Mouse (Mus musculus): ENCODE results near the gene Lamb3. TPM values are rescaled to one million over a fixed set of nuclear protein-coding genes. Genes with fewer than 3 reads are reported as not detected.
A peak's percentile ranks its signal among the peaks of the same experiment; 100 is the strongest.

The Lamb3 gene
- polyA plus RNA-seq, 1 experiment: 4.6 TPM

DNA sequence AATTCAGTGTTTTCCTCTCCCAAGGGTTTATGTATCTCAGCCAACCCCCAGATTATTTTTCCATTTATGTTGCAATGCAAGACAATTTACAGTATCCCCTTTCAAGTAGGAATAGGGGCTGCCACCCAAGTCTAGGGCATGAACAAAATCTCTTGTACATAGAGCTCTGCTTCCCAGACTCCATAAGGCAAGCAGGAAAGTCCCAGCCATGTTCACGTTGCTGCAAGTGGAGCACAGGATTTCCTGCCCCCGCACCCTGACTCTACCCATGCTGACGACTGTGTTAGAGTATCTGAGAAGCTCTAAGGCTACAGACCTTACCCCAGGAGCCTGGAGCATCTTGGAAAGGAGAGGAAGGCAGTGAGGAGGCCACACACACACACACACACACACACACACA is 17.7 kb upstream of the Lamb3 start:
- no peak for DNase-seq (ENCODE audit: low read depth in 1 of 2, low spot score in 2 of 2)
- Histone ChIP-seq H3K36me3 (ENCODE audit: control insufficient read depth, insufficient read depth, low read length) (peaks cover 75% of the 10 kb centered on the region), H3K4me1 (ENCODE audit: control insufficient read depth, insufficient read depth, insufficient read length) (peaks cover 30% of the 10 kb centered on the region), H3K27ac (ENCODE audit: insufficient read depth, low read length) (peak overlapping the region; percentile 92), H3K27me3 (ENCODE audit: control insufficient read depth, insufficient read depth, low read length) (no peaks in the 10 kb centered on the region), H3K4me3 (ENCODE audit: extremely low read depth, insufficient read depth, insufficient read length) (no peak overlapping the region)
- TF ChIP-seq CTCF (IDR thresholded peaks at IDR 0.05; ENCODE audit: extremely low read depth, insufficient read depth, insufficient read length, insufficient replicate concordance) (no peak), POLR2A (IDR thresholded peaks at IDR 0.05; ENCODE audit: low read depth, low read length) (no peak)
- 16% methylated on average over 3 of the region's 3 CpGs for WGBS

DNA sequence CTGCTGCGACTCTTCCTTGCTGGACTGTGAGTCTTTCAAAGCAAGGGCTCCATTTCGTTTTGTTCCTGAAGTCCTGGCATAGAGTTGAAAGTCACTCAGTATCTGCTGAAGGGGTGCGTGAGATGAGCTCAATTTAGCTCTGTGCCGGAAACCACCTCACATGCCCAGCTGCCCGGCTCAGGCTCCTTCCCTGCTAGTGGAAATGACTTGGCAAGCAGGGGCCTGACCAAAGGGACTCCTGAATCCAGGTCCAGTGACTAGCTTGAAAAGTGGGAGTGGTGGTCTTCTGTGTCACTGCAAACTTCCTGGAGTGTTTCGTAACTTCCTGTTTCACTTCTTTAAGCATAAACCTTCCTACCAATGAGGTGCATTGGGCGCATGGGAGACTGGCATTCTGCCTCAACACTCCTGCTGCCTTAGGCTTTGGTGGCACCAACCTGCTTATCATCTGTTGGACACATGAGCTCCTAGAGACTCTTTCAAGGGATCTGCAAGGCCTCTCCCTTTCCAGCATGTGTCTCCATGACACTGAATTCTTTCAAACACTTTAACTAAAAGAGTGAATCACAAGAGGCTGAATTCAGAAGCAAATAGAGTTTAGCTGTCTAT is 15.7 kb upstream of the Lamb3 start:
- peaks cover 30% of the 10 kb centered on the region for H3K4me1 ChIP-seq (ENCODE audit: control insufficient read depth, insufficient read depth, insufficient read length)
- TF ChIP-seq POLR2A (IDR thresholded peaks at IDR 0.05; ENCODE audit: low read depth, low read length): no peak
- no peak for TF ChIP-seq CTCF (IDR thresholded peaks at IDR 0.05; ENCODE audit: extremely low read depth, insufficient read depth, insufficient read length, insufficient replicate concordance)
- no peak for DNase-seq (ENCODE audit: low read depth in 1 of 2, low spot score in 2 of 2)
- H3K4me3 ChIP-seq (ENCODE audit: extremely low read depth, insufficient read depth, insufficient read length): no peak overlapping the region
- WGBS: 46% methylated on average over 7 of the region's 7 CpGs
- peaks cover 73% of the 10 kb centered on the region for H3K36me3 ChIP-seq (ENCODE audit: control insufficient read depth, insufficient read depth, low read length)
- H3K27ac ChIP-seq (ENCODE audit: insufficient read depth, low read length): peak overlapping the region; percentile 92
- H3K27me3 ChIP-seq (ENCODE audit: control insufficient read depth, insufficient read depth, low read length): no peaks in the 10 kb centered on the region

DNA sequence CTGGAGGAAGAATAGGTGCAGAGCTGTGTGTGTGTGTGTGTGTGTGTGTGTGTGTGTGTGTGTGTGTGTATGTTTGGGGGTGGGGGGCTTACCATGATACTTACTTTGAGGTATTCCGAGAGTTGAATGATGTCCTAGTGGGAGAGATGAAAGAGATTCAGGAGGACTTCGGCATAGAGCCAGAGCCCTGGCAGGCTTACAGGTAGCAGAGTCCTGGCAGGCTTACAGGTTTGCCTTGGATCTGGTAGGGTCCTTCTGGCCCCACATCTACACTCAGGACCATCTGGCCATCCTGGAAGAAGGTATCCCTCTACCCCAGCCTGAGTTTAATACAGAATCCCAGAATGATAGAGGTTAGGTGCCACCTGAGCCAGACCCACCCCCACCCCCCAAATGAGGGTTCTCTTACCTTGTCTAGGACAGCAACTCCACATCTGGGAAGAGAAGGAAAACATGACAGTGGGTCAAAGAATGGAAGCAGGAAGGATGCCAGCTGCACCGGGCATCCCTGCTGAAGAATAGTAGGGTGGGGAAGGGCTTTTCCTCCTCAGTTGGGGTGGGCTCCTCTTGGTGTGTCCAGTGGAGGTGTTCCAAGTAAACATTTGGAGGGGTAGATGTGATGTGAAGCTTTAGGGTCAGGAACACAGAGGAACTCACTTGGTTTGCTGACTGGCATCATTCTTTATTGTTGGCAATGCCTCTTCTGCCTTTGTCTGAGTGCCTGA is 12.9 kb upstream of the Lamb3 start:
- Histone ChIP-seq H3K4me3 (ENCODE audit: extremely low read depth, insufficient read depth, insufficient read length) (no peak overlapping the region), H3K27ac (ENCODE audit: insufficient read depth, low read length) (no peak overlapping the region), H3K27me3 (ENCODE audit: control insufficient read depth, insufficient read depth, low read length) (no peaks in the 10 kb centered on the region), H3K36me3 (ENCODE audit: control insufficient read depth, insufficient read depth, low read length) (peaks cover 74% of the 10 kb centered on the region), H3K4me1 (ENCODE audit: control insufficient read depth, insufficient read depth, insufficient read length) (peaks cover 44% of the 10 kb centered on the region)
- no peak for DNase-seq (ENCODE audit: low read depth in 1 of 2, low spot score in 2 of 2)
- no peak for TF ChIP-seq CTCF (IDR thresholded peaks at IDR 0.05; ENCODE audit: extremely low read depth, insufficient read depth, insufficient read length, insufficient replicate concordance)
- WGBS: 90% methylated on average over 3 of the region's 3 CpGs

DNA sequence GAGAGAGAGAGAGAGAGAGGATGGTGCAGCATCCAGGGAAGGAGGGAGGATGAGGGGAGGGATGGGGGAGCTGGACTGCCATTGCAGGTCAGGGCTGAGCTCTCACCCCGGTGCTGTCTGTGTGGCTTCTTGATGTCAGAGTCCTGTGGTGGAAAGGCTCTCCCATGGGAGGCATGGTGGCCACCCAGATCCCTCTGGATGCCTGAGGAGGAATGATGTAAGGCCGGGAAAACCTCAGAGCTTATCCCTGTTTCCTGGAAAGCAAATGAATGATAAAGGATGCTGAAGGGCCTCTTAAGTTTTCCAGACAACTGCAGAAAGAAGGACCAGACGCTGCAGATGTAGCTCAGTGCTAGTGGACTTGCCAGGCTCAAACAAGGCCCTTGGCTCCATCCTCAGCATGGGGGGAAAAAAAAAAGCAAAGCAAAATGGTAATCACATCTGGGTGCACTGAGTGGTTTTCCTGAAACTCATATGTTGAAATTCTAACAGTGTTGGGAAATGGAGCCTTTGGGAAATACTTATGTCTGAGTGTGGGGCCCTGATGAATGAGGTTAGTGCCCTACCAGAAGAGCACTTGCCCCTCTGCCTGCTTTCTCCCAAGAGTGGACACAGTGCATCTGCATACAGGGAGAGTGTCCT is 12.2 kb upstream of the Lamb3 start:
- Histone ChIP-seq H3K36me3 (ENCODE audit: control insufficient read depth, insufficient read depth, low read length) (peaks cover 69% of the 10 kb centered on the region), H3K27ac (ENCODE audit: insufficient read depth, low read length) (no peak overlapping the region), H3K4me1 (ENCODE audit: control insufficient read depth, insufficient read depth, insufficient read length) (peaks cover 38% of the 10 kb centered on the region; the same call in 1 of the 2 replicates), H3K4me3 (ENCODE audit: extremely low read depth, insufficient read depth, insufficient read length) (no peak overlapping the region), H3K27me3 (ENCODE audit: control insufficient read depth, insufficient read depth, low read length) (no peaks in the 10 kb centered on the region)
- WGBS: 83% methylated on average over 3 of the region's 3 CpGs
- no peak for DNase-seq (ENCODE audit: low read depth in 1 of 2, low spot score in 2 of 2)
- TF ChIP-seq POLR2A (IDR thresholded peaks at IDR 0.05; ENCODE audit: low read depth, low read length) (no peak), CTCF (IDR thresholded peaks at IDR 0.05; ENCODE audit: extremely low read depth, insufficient read depth, insufficient read length, insufficient replicate concordance) (no peak)

DNA sequence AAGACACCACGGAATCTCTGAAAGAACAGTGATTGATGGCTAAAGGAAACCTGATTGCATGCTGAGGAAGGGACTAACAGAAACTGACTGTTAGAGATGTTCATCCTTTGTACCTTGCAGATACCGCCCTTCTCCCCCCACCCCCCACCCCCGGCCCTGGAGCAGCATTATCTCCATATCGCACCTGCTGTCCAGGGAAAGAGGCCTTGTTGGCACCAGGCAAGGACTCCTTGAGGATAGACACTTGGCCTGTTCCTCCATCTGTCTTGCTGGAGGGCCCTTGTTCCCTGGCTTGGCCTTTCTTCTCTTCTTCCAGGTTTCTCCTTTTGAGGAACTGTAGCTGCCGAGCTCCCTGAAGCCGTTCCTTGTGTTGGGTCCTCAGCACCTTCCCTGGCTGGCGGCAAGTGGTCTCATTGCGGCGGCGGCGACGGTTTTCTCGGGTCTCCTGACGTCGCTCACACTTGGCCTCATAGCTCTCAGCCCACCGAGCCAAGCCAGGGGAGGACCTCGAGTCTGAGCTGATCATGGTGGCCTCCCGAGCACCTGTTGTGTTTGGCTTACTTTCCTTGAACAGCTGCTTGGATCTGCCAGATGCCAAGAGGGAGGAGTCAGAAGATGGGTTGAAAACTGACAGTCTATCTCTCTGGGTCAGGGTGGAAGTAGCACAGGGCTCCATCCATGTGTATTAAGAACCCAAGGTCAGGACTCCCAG is 9.8 kb upstream of the Lamb3 start:
- Histone ChIP-seq H3K27me3 (ENCODE audit: control insufficient read depth, insufficient read depth, low read length) (no peaks in the 10 kb centered on the region), H3K36me3 (ENCODE audit: control insufficient read depth, insufficient read depth, low read length) (peaks cover 54% of the 10 kb centered on the region), H3K4me3 (ENCODE audit: extremely low read depth, insufficient read depth, insufficient read length) (no peak overlapping the region), H3K27ac (ENCODE audit: insufficient read depth, low read length) (no peak overlapping the region), H3K4me1 (ENCODE audit: control insufficient read depth, insufficient read depth, insufficient read length) (peaks cover 23% of the 10 kb centered on the region; the same call in 1 of the 2 replicates)
- WGBS: 87% methylated on average over 18 of the region's 18 CpGs
- no peak for DNase-seq (ENCODE audit: low read depth in 1 of 2, low spot score in 2 of 2)
- TF ChIP-seq POLR2A (IDR thresholded peaks at IDR 0.05; ENCODE audit: low read depth, low read length) (no peak), CTCF (IDR thresholded peaks at IDR 0.05; ENCODE audit: extremely low read depth, insufficient read depth, insufficient read length, insufficient replicate concordance) (no peak)

DNA sequence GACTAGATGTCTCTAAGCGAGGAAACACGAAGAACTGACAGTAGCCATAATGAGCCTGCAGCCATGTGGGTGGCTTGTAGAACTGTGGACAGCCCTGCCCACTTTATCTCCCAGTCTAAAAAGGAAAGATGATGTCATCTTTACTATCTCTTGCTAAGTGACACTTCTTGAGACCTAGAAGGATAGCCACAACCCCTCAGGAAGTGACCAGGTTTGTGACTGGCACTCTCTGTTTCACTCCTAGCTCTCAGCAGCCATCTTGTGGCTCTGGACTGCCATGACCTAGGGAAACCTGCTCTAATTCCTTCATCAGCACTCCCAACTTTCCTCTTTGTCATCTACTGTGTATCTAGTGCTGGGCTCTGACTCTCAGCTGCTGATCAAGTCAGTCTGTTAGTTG is 9.2 kb upstream of the Lamb3 start:
- H3K27me3 ChIP-seq (ENCODE audit: control insufficient read depth, insufficient read depth, low read length): no peaks in the 10 kb centered on the region
- H3K27ac ChIP-seq (ENCODE audit: insufficient read depth, low read length): no peak overlapping the region
- 86% methylated on average over 2 of the region's 2 CpGs for WGBS
- no peak overlapping the region for H3K4me3 ChIP-seq (ENCODE audit: extremely low read depth, insufficient read depth, insufficient read length)
- peaks cover 51% of the 10 kb centered on the region for H3K36me3 ChIP-seq (ENCODE audit: control insufficient read depth, insufficient read depth, low read length)
- peaks cover 23% of the 10 kb centered on the region; the same call in 1 of the 2 replicates for H3K4me1 ChIP-seq (ENCODE audit: control insufficient read depth, insufficient read depth, insufficient read length)
- TF ChIP-seq CTCF (IDR thresholded peaks at IDR 0.05; ENCODE audit: extremely low read depth, insufficient read depth, insufficient read length, insufficient replicate concordance) (no peak), POLR2A (IDR thresholded peaks at IDR 0.05; ENCODE audit: low read depth, low read length) (no peak)
- DNase-seq (ENCODE audit: low read depth in 1 of 2, low spot score in 2 of 2): no peak

Measured in spleen, adult 2 months (tissue).